Mouse (Mus musculus) T-helper 1 cell (primary cell): Measurements from ENCODE around the gene Zfp9.

Experiments
- in situ Hi-C: fragments of 300-600 bp; cut with MboI, MseI; formaldehyde crosslinking; loops from one replicate; pipeline ENCODE4 v1.15.1; 2025; ENCODE audit warnings: high pct_unique_total_duplicates

The Zfp9 gene

GRCm38 (mm10) chr6:118478957-118479708, at the start of gene Zfp9:
TSS of gene Zfp9 (minus strand) at chr6:118479320.
- in situ Hi-C loops: no loop called here

GRCm38 (mm10) chr6:118520668-118521067, 41.5 kb upstream of the Zfp9 start:
- in situ Hi-C loops: no loop called here

- in situ Hi-C loops: no loop called here
Observed at GRCm38 (mm10) chr6:118513335-118514012, 34.4 kb upstream of the Zfp9 start.

GRCm38 (mm10) chr6:118499010-118499409, 19.9 kb upstream of the Zfp9 start:
- in situ Hi-C loops: no loop called here

GRCm38 (mm10) chr6:118482125-118482524, 3.0 kb upstream of the Zfp9 start:
- in situ Hi-C loops: no loop called here

- in situ Hi-C loops: no loop called here
Observed at GRCm38 (mm10) chr6:118477875-118478785, 990 bp downstream of the Zfp9 start.

- in situ Hi-C loops: no loop called here
Observed at GRCm38 (mm10) chr6:118462069-118462705, 16.9 kb downstream of the Zfp9 start.

GRCm38 (mm10) chr6:118457726-118458125, 21.4 kb downstream of the Zfp9 start:
- in situ Hi-C loops: loop anchor here (10.0 kb wide), 1 partner anchor 107 kb away; the partner anchor contains the start of gene Ankrd26

GRCm38 (mm10) chr6:118455042-118455631, 24.0 kb downstream of the Zfp9 start, which contains the start of gene Zfp248:
TSS of gene Zfp248 (minus strand) at chr6:118455528.
- in situ Hi-C loops: loop anchor here (10.0 kb wide), 1 partner anchor 110 kb away; the partner anchor contains the start of gene Ankrd26

- in situ Hi-C loops: loop anchor here (10.0 kb wide), 1 partner anchor 110 kb away; the partner anchor contains the start of gene Ankrd26
Observed at GRCm38 (mm10) chr6:118454452-118454851, 24.7 kb downstream of the Zfp9 start.

GRCm38 (mm10) chr6:118431502-118431901, 47.6 kb downstream of the Zfp9 start:
- in situ Hi-C loops: no loop called here

GRCm38 (mm10) chr6:118426666-118427065, 52.5 kb downstream of the Zfp9 start:
- in situ Hi-C loops: no loop called here

- in situ Hi-C loops: no loop called here
Observed at GRCm38 (mm10) chr6:118419050-118419920, 59.8 kb downstream of the Zfp9 start, which contains the start of gene Bms1. TSS of gene Bms1 (minus strand) at chr6:118419474.
